Mouse (Mus musculus) liver, embryonic 11.5 days (tissue): ENCODE data around the gene Zfp937. TPM values are rescaled to one million over a fixed set of nuclear protein-coding genes. Genes with fewer than 3 reads are reported as not detected.
"Not testable (repeated sequence)": the region's sequence is repeated elsewhere in the genome, so short reads cannot be mapped to it uniquely, and the experiment has no call there.

Source experiments
- ATAC-seq: fragments of 200-750 bp; cut with Nextera tagmentation; replicated peaks from 2 replicates; pipeline ENCODE4 v1.8.0; 2017; ENCODE audit warnings: moderate number of reproducible peaks, mild to moderate bottlenecking, moderate TSS enrichment, moderate library complexity; ENCODE audit not compliant: low FRiP score
- DNase-seq: peaks from one replicate; pipeline ENCODE4 v3.0.0-alpha.2; 2017; ENCODE audit warnings: low spot score
- H3K27ac ChIP-seq: fragments of 300-500 bp; sonication (generic); 2 replicates; pipeline ENCODE4 v1.5.1; 2014; ENCODE audit warnings: mild to moderate bottlenecking, low read depth, low read length, control low read depth
- H3K27me3 ChIP-seq: fragments of 300-500 bp; sonication (generic); replicated peaks from 2 replicates; pipeline ENCODE4 v1.6.1; 2014; ENCODE audit warnings: low read length, mixed read lengths; ENCODE audit not compliant: control insufficient read depth, insufficient read depth
- H3K36me3 ChIP-seq: fragments of 300-500 bp; sonication (generic); 2 replicates; pipeline ENCODE4 v1.6.1; 2014; ENCODE audit warnings: mild to moderate bottlenecking, low read length, moderate library complexity, mixed read lengths; ENCODE audit not compliant: control insufficient read depth, insufficient read depth
- H3K4me1 ChIP-seq: fragments of 300-500 bp; sonication (generic); replicated peaks from 2 replicates; pipeline ENCODE4 v1.6.1; 2014; ENCODE audit warnings: low read length, mixed read lengths; ENCODE audit not compliant: control insufficient read depth, insufficient read depth
- H3K4me2 ChIP-seq: fragments of 300-500 bp; sonication (generic); 2 replicates; pipeline ENCODE4 v1.6.1; 2014; ENCODE audit warnings: mild to moderate bottlenecking, control low read depth, moderate library complexity
- H3K4me3 ChIP-seq: fragments of 300-500 bp; sonication (generic); 2 replicates; pipeline ENCODE4 v1.5.1; 2014; ENCODE audit warnings: low read depth, low read length, control low read depth
- H3K9ac ChIP-seq: fragments of 300-500 bp; sonication (generic); 2 replicates; pipeline ENCODE4 v1.6.1; 2014; ENCODE audit warnings: low read depth, low read length, control low read depth
- H3K9me3 ChIP-seq: fragments of 300-500 bp; sonication (generic); 2 replicates; pipeline ENCODE4 v1.6.1; 2016; ENCODE audit warnings: low read length, inconsistent platforms, mixed read lengths; ENCODE audit not compliant: control insufficient read depth
- WGBS: fragments of 180-500 bp; shearing (Covaris S2); extraction: QIAGEN DNeasy Blood & Tissue Kit; methylation state at CpG from one replicate; pipeline ENCODE4 v1.1.7; 2014; 5-methylcytosine and 5-hydroxymethylcytosine counted together
- polyA plus RNA-seq: library from polyadenylated mRNA; unstranded; fragments of >200 nt; fragmentation: Nextera tagmentation; extraction: Ambion mirVana; gene quantifications from 2 replicates; pipeline ENCODE4 v1.2.1, GENCODE M21; 2014

Gene Zfp937
- polyA plus RNA-seq, 1 experiment from 2014 or later: 4.5 TPM

DNA sequence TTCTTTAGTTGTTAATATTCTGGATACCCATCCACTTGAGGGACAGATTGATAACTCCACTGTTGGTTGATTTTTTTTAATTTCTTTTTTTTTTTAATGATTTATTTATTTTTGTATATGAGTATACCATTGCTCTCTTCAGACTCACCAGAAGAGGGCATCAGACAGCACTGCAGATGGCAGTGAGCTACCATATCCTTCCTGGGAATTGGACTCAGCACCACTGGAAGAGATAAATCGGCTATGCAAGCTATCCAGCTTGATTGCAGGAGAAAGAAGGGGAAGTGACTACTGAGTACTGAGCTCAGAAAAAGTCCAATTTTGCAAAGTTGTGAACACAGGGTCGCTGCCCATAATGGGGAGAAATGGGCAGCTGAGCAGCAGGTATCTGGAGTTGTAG is 39.0 kb downstream of the Zfp937 start:
- H3K4me3 ChIP-seq, H3K4me1 ChIP-seq, DNase-seq, H3K27ac ChIP-seq, H3K9ac ChIP-seq, H3K4me2 ChIP-seq, H3K27me3 ChIP-seq, H3K9me3 ChIP-seq, H3K36me3 ChIP-seq, ATAC-seq: not testable (repeated sequence)
- WGBS: 58% methylated on average over 2 of the region's 2 CpGs

DNA sequence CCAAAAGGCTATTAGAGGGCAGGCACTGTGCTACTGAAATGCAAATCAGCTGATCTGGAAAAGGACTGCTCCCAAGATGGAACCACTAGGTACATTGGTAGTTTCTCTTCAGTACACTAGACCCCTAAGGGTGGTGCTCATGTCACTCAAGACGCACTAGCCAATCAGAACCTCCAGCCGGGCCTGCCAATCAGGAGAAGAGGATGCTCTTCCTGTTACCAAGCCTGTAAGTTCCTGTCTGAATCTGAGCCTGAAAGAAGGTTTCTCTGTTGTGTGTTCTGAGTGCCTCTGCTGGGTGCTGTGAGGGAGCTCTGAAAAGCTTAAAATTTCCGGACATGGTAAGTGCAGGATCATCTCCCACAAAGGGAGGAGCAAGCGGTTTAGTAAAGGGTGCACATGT is 39.4 kb downstream of the Zfp937 start, which contains the start of gene Gm14124:
Gene Gm14124, plus strand, starts transcription at position 227 of the 400 bp plus-strand sequence.
- H3K9me3 ChIP-seq, DNase-seq, H3K27me3 ChIP-seq, H3K36me3 ChIP-seq, H3K9ac ChIP-seq, H3K4me1 ChIP-seq, H3K4me2 ChIP-seq, H3K27ac ChIP-seq, H3K4me3 ChIP-seq, ATAC-seq: not testable (repeated sequence)
- WGBS: 72% methylated on average over 4 of the region's 4 CpGs

Other genes starting within 250 kb of the Zfp937 start
- gene Zfp120, start 81.4 kb upstream of the Zfp937 start, polyA plus RNA-seq: 6.9 and 7.4 TPM in 2 replicates
- not detected in 2 replicates for gene Gm10770, start 38.4 kb upstream of the Zfp937 start, polyA plus RNA-seq
- not detected in 2 replicates for gene Gm14139, start 36.3 kb upstream of the Zfp937 start, polyA plus RNA-seq
- gene Gm21994, start 37.5 kb downstream of the Zfp937 start, polyA plus RNA-seq: 2.4 and 3.3 TPM in 2 replicates
- not detected in 2 replicates for gene Gm14124, start 39.4 kb downstream of the Zfp937 start, polyA plus RNA-seq
- gene Gm10130, start 105.6 kb downstream of the Zfp937 start, polyA plus RNA-seq: 1.5 and 2.7 TPM in 2 replicates
- gene 3300002I08Rik, start 144.7 kb downstream of the Zfp937 start, polyA plus RNA-seq: 4.4 TPM in 2 replicates
- 3.1 and 4.0 TPM in 2 replicates for gene Zfp442, start 233.4 kb downstream of the Zfp937 start, polyA plus RNA-seq